Mouse (Mus musculus): ENCODE data around the gene Olfr655. TPM values are rescaled to one million over a fixed set of nuclear protein-coding genes. Genes with fewer than 3 reads are reported as not detected.

The Olfr655 gene
- total and polyA plus RNA-seq, 2 experiments from 2014 or later: not detected

DNA sequence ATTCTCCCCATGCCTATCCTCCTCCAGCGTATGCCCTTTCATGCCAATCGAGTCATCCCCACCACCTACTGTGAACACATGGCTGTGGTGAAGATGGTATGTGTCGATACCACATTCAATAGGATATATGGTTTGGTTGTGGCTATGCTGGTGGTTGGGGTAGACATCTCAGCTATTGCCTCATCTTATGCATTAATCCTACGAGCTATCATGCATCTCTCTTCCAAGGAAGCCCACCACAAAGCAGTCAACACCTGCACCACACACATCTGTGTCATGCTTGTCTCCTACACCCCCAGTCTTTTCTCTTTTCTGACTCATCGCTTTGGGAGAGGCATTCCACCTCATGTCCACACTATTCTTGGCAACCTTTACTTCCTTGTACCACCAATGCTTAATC lies 13.3 kb downstream of the Olfr655 start:
- no peaks in the 10 kb centered on the region for H3K9me3 ChIP-seq (ENCODE audit: low read length)
- H3K9ac ChIP-seq (replicated peaks; ENCODE audit: low read length, poor library complexity, severe bottlenecking): no peak overlapping the region
- H3K4me3 ChIP-seq (ENCODE audit: low read depth, low read length): no peak overlapping the region
- H3K36me3 ChIP-seq (ENCODE audit: insufficient read depth, low read length): no peaks in the 10 kb centered on the region
- ATAC-seq (ENCODE audit: low FRiP score) (no peak), DNase-seq (ENCODE audit: low spot score) (no peak)
- WGBS: 87% methylated on average over 5 of the region's 5 CpGs
- no peaks in the 10 kb centered on the region for H3K4me1 ChIP-seq (ENCODE audit: insufficient read depth, low read length)
- no peak overlapping the region for H3K27ac ChIP-seq (ENCODE audit: low read depth, low read length)
- no peak for TF ChIP-seq CTCF (IDR thresholded peaks at IDR 0.05)
- no peaks in the 10 kb centered on the region for H3K27me3 ChIP-seq (ENCODE audit: insufficient read depth, low read length)
- no peak overlapping the region for H3K4me2 ChIP-seq (ENCODE audit: low read depth, low read length, poor library complexity, severe bottlenecking)

DNA sequence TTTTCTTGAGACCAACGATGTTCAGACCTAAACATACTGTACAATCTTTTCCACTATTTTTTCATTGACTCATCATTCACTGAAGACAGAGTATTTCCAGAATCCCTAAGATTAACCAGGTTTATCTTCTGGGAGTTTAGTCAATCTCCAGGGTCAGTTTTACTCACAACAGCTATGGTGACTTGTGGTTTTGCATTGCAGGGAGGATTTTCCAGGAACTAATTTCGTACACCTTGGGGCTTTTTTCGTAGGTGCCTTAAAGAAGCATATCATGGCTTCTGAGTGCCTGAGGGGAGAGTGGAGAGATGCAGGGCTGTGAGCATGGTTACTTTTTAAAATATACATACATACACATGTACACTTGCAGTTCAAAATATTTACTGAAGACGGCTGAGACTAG lies 14.9 kb downstream of the Olfr655 start, which contains the start of gene Olfr654:
Gene Olfr654 (plus strand): TSS at position 301 of the 400 bp plus-strand sequence.
- no peak within 1 kb of the TSS for H3K9ac ChIP-seq (replicated peaks; ENCODE audit: low read length, poor library complexity, severe bottlenecking)
- no peak within 1 kb of the TSS for H3K4me3 ChIP-seq (ENCODE audit: low read depth, low read length)
- WGBS: 84% methylated on average over 4 of the region's 4 CpGs
- H3K27ac ChIP-seq (ENCODE audit: low read depth, low read length): no peak within 1 kb of the TSS
- no peak for TF ChIP-seq CTCF (IDR thresholded peaks at IDR 0.05)
- ATAC-seq (ENCODE audit: low FRiP score) (no peak), DNase-seq (ENCODE audit: low spot score) (no peak)
- H3K4me2 ChIP-seq (ENCODE audit: low read depth, low read length, poor library complexity, severe bottlenecking): no peak within 1 kb of the TSS
- no peaks in the 10 kb centered on the region for H3K27me3 ChIP-seq (ENCODE audit: insufficient read depth, low read length)
- no peaks in the 10 kb centered on the region for H3K9me3 ChIP-seq (ENCODE audit: low read length)
- no peaks in the 10 kb centered on the region for H3K4me1 ChIP-seq (ENCODE audit: insufficient read depth, low read length)
- H3K36me3 ChIP-seq (ENCODE audit: insufficient read depth, low read length): no peaks in the 10 kb centered on the region

DNA sequence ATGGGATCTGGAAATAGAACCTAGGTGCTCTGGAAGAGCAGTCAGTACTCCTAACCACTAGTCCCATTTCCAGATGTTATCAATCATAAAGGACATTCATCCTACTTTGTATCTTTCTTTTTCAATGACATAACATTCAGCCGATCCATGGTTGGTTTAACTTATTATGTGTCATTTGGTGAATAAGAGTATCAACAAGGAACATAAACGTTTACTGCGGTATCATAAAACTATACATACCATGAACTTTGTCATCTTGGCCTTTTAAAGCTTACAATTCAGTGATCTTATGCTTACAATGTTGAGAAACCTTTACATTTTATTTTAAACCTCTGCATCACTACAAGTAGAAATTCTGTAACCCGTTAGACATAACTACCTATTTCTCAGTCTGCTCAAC lies 20.1 kb downstream of the Olfr655 start:
- TF ChIP-seq CTCF (IDR thresholded peaks at IDR 0.05): no peak
- H3K9ac ChIP-seq (replicated peaks; ENCODE audit: low read length, poor library complexity, severe bottlenecking): no peak overlapping the region
- 88% methylated on average over 4 of the region's 4 CpGs for WGBS
- H3K36me3 ChIP-seq (ENCODE audit: insufficient read depth, low read length): no peaks in the 10 kb centered on the region
- DNase-seq (ENCODE audit: low spot score) (no peak), ATAC-seq (ENCODE audit: low FRiP score) (no peak)
- no peaks in the 10 kb centered on the region for H3K9me3 ChIP-seq (ENCODE audit: low read length)
- no peak overlapping the region for H3K4me3 ChIP-seq (ENCODE audit: low read depth, low read length)
- no peak overlapping the region for H3K27ac ChIP-seq (ENCODE audit: low read depth, low read length)
- H3K4me1 ChIP-seq (ENCODE audit: insufficient read depth, low read length): no peaks in the 10 kb centered on the region
- no peaks in the 10 kb centered on the region for H3K27me3 ChIP-seq (ENCODE audit: insufficient read depth, low read length)
- H3K4me2 ChIP-seq (ENCODE audit: low read depth, low read length, poor library complexity, severe bottlenecking): no peak overlapping the region

DNA sequence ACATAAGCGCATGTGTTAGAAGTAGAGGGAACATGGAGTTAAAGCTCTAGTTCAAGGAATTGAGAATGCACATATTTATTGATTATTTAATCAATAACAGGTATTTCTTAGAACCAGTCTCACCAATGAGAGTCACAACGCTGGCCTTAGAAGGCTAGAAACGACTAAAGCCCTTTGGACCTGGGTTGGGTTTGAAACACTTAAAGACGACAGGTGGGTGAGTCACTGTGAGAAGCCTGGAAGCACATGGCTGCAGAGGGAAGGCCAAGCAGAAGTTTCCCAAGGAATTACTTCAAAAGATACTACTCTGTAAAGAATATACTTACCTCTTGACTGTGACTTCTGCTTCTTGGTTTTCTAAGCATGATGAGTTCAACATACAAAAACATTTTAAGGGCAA lies 20.7 kb downstream of the Olfr655 start:
- no peak overlapping the region for H3K4me2 ChIP-seq (ENCODE audit: low read depth, low read length, poor library complexity, severe bottlenecking)
- no peak overlapping the region for H3K27ac ChIP-seq (ENCODE audit: low read depth, low read length)
- H3K9me3 ChIP-seq (ENCODE audit: low read length): no peaks in the 10 kb centered on the region
- no peaks in the 10 kb centered on the region for H3K4me1 ChIP-seq (ENCODE audit: insufficient read depth, low read length)
- 94% methylated on average over 4 of the region's 4 CpGs for WGBS
- TF ChIP-seq CTCF (IDR thresholded peaks at IDR 0.05): no peak
- DNase-seq (ENCODE audit: low spot score) (no peak), ATAC-seq (ENCODE audit: low FRiP score) (no peak)
- no peak overlapping the region for H3K9ac ChIP-seq (replicated peaks; ENCODE audit: low read length, poor library complexity, severe bottlenecking)
- no peaks in the 10 kb centered on the region for H3K27me3 ChIP-seq (ENCODE audit: insufficient read depth, low read length)
- no peaks in the 10 kb centered on the region for H3K36me3 ChIP-seq (ENCODE audit: insufficient read depth, low read length)
- H3K4me3 ChIP-seq (ENCODE audit: low read depth, low read length): no peak overlapping the region

GRCm38 (mm10) chr7:104577014-104577413 lies 24.6 kb downstream of the Olfr655 start, which contains the start of gene Olfr653:
Gene Olfr653 (plus strand): TSS chr7:104577314.
- Histone ChIP-seq H3K4me1 (ENCODE audit: insufficient read depth, low read length) (no peaks in the 10 kb centered on the region), H3K36me3 (ENCODE audit: insufficient read depth, low read length) (no peaks in the 10 kb centered on the region), H3K27ac (ENCODE audit: low read depth, low read length) (no peak within 1 kb of the TSS), H3K9me3 (ENCODE audit: low read length) (no peaks in the 10 kb centered on the region), H3K27me3 (ENCODE audit: insufficient read depth, low read length) (no peaks in the 10 kb centered on the region), H3K4me2 (ENCODE audit: low read depth, low read length, poor library complexity, severe bottlenecking) (no peak within 1 kb of the TSS), H3K4me3 (ENCODE audit: low read depth, low read length) (no peak within 1 kb of the TSS), H3K9ac (replicated peaks; ENCODE audit: low read length, poor library complexity, severe bottlenecking) (no peak within 1 kb of the TSS)
- TF ChIP-seq CTCF (IDR thresholded peaks at IDR 0.05): no peak
- DNase-seq (ENCODE audit: low spot score): no peak
- WGBS: 79% methylated on average over 2 of the region's 2 CpGs
- ATAC-seq (ENCODE audit: low FRiP score): no peak

GRCm38 (mm10) chr7:104560601-104561000 lies 41.0 kb downstream of the Olfr655 start, which contains the start of gene Olfr652:
Gene Olfr652 (plus strand): TSS chr7:104560901.
- H3K9ac ChIP-seq (replicated peaks; ENCODE audit: low read length, poor library complexity, severe bottlenecking): no peak within 1 kb of the TSS
- H3K36me3 ChIP-seq (ENCODE audit: insufficient read depth, low read length): no peaks in the 10 kb centered on the region
- H3K27ac ChIP-seq (ENCODE audit: low read depth, low read length): no peak within 1 kb of the TSS
- DNase-seq (ENCODE audit: low spot score) (no peak), ATAC-seq (ENCODE audit: low FRiP score) (no peak)
- no peaks in the 10 kb centered on the region for H3K27me3 ChIP-seq (ENCODE audit: insufficient read depth, low read length)
- H3K9me3 ChIP-seq (ENCODE audit: low read length): no peaks in the 10 kb centered on the region
- no peak within 1 kb of the TSS for H3K4me2 ChIP-seq (ENCODE audit: low read depth, low read length, poor library complexity, severe bottlenecking)
- no peak for TF ChIP-seq CTCF (IDR thresholded peaks at IDR 0.05)
- H3K4me1 ChIP-seq (ENCODE audit: insufficient read depth, low read length): no peaks in the 10 kb centered on the region
- H3K4me3 ChIP-seq (ENCODE audit: low read depth, low read length): no peak within 1 kb of the TSS

Measured in midbrain, postnatal 0 days (tissue).